In genomic region chr6:5091873-5092272, GRCm38 (mm10) we compare ENCODE assay signal across 18 mouse cellular contexts.
DNase-seq lines count a peak whose midpoint lies in the region; ATAC-seq and TF ChIP-seq lines count a peak whose summit lies in the region.
"Had no signal": no experiment of that assay in that cellular context is flagged by ENCODE, and none has a peak within 500 bp of the region (broad histone marks: within the 10 kb centered on the region; RNA-seq: fewer than 3 reads in every experiment).

No protein-coding gene starts in this region.

- peak; percentile 86 for ATAC-seq in kidney, embryonic 15.5 days (replicated peaks; ENCODE audit: low FRiP score)
- ATAC-seq in limb, embryonic 11.5 days (ENCODE audit: insufficient number of reproducible peaks, low FRiP score, low TSS enrichment, low read depth) = 0 out of 2 replicates have a peak, but pooled peaks have one; percentile 26
- no peak for ATAC-seq in intestine, embryonic 15.5 days
- ATAC-seq: forebrain, embryonic 14.5 days had no signal

- peak; percentile 36 for DNase-seq in heart, adult 11 months
- DNase-seq in heart, embryonic 10.5 days (ENCODE audit: low spot score) = no peak
- no peak for DNase-seq in kidney, postnatal 10 days
- DNase-seq in limb, embryonic 11.5 days (ENCODE audit: low spot score) = no peak
- DNase-seq: adrenal gland, postnatal 10 days; cerebellum, adult 11-12 months; cerebellum, adult 9-10 months; cerebellum, postnatal 25 days; gastrocnemius, adult 2 months; gastrocnemius, postnatal 25 days; heart, postnatal 10 days; heart, postnatal 4 days had no signal

- H3K27ac ChIP-seq in heart, embryonic 10.5 days = no peak overlapping the region
- H3K27ac ChIP-seq in kidney, embryonic 15.5 days = no peak overlapping the region
- H3K27ac ChIP-seq in bone marrow macrophage, adult 2 months (ENCODE audit: insufficient read depth, low read depth, low read length) = peak overlapping the region; percentile 86
- H3K27ac ChIP-seq in limb, embryonic 11.5 days (replicated peaks; ENCODE audit: low read depth, low read length) = no peak overlapping the region
- no peak overlapping the region for H3K27ac ChIP-seq in intestine, embryonic 15.5 days
- H3K27ac ChIP-seq: embryonic facial prominence, embryonic 13.5 days; gastrocnemius, adult 2 months; hindbrain, embryonic 14.5 days had no signal

- WGBS in heart, embryonic 10.5 days = 78% methylated on average over 7 of the region's 7 CpGs
- WGBS in kidney, embryonic 15.5 days = 45% methylated on average over 7 of the region's 7 CpGs
- 89% methylated on average over 7 of the region's 7 CpGs for WGBS in limb, embryonic 11.5 days
- 73% methylated on average over 7 of the region's 7 CpGs for WGBS in intestine, embryonic 15.5 days

- no peak overlapping the region for H3K4me2 ChIP-seq in kidney, embryonic 15.5 days
- no peak overlapping the region for H3K4me2 ChIP-seq in limb, embryonic 11.5 days (ENCODE audit: low read depth, severe bottlenecking)
- H3K4me2 ChIP-seq in intestine, embryonic 15.5 days (replicated peaks) = no peak overlapping the region
- H3K4me2 ChIP-seq: embryonic facial prominence, embryonic 13.5 days; hindbrain, embryonic 14.5 days had no signal

- TF ChIP-seq CTCF in bone marrow macrophage, adult 2 months (IDR thresholded peaks at IDR 0.05; ENCODE audit: low read depth, low read length) = no peak

- H3K27me3 ChIP-seq in heart, embryonic 10.5 days (ENCODE audit: insufficient read depth, poor library complexity, severe bottlenecking) = no peaks in the 10 kb centered on the region
- H3K27me3 ChIP-seq in kidney, embryonic 15.5 days = no peaks in the 10 kb centered on the region
- no peaks in the 10 kb centered on the region for H3K27me3 ChIP-seq in limb, embryonic 11.5 days (ENCODE audit: control insufficient read depth, insufficient read depth, low read length)
- H3K27me3 ChIP-seq in intestine, embryonic 15.5 days (replicated peaks) = no peaks in the 10 kb centered on the region
- H3K27me3 ChIP-seq: embryonic facial prominence, embryonic 13.5 days had no signal

- H3K4me1 ChIP-seq in heart, embryonic 10.5 days = peaks cover 8% of the 10 kb centered on the region
- peaks cover 16% of the 10 kb centered on the region for H3K4me1 ChIP-seq in kidney, embryonic 15.5 days
- H3K4me1 ChIP-seq in bone marrow macrophage, adult 2 months (ENCODE audit: control insufficient read depth, insufficient read depth, low read length) = peaks cover 28% of the 10 kb centered on the region
- H3K4me1 ChIP-seq in limb, embryonic 11.5 days (ENCODE audit: control insufficient read depth, insufficient read depth, low read length) = peaks cover 8% of the 10 kb centered on the region; the same call in 1 of the 2 replicates
- 0 out of 2 replicates have a peak, but pooled peaks cover 2% of the 10 kb centered on the region for H3K4me1 ChIP-seq in intestine, embryonic 15.5 days (replicated peaks)
- H3K4me1 ChIP-seq: embryonic facial prominence, embryonic 13.5 days had no signal

- no peak overlapping the region for H3K4me3 ChIP-seq in heart, embryonic 10.5 days
- no peak overlapping the region for H3K4me3 ChIP-seq in kidney, embryonic 15.5 days (replicated peaks)
- no peak overlapping the region for H3K4me3 ChIP-seq in bone marrow macrophage, adult 2 months (ENCODE audit: insufficient read depth, low read length)
- H3K4me3 ChIP-seq in limb, embryonic 11.5 days (ENCODE audit: low read depth, low read length) = no peak overlapping the region
- H3K4me3 ChIP-seq in intestine, embryonic 15.5 days (replicated peaks) = no peak overlapping the region
- H3K4me3 ChIP-seq: embryonic facial prominence, embryonic 13.5 days; gastrocnemius, adult 2 months had no signal

- TF ChIP-seq POLR2A in bone marrow macrophage, adult 2 months (IDR thresholded peaks at IDR 0.05; ENCODE audit: borderline replicate concordance, low read depth, low read length) = no peak

- H3K9ac ChIP-seq in kidney, embryonic 15.5 days = no peak overlapping the region
- H3K9ac ChIP-seq in limb, embryonic 11.5 days (ENCODE audit: low read length) = no peak overlapping the region
- H3K9ac ChIP-seq in intestine, embryonic 15.5 days = no peak overlapping the region
- H3K9ac ChIP-seq: embryonic facial prominence, embryonic 13.5 days; hindbrain, embryonic 14.5 days had no signal

- no peaks in the 10 kb centered on the region for H3K9me3 ChIP-seq in heart, embryonic 10.5 days
- H3K9me3 ChIP-seq in kidney, embryonic 15.5 days (replicated peaks) = no peaks in the 10 kb centered on the region
- no peaks in the 10 kb centered on the region for H3K9me3 ChIP-seq in limb, embryonic 11.5 days (ENCODE audit: control insufficient read depth, low read length)
- H3K9me3 ChIP-seq in intestine, embryonic 15.5 days = no peaks in the 10 kb centered on the region
- H3K9me3 ChIP-seq: embryonic facial prominence, embryonic 13.5 days had no signal

- no peaks in the 10 kb centered on the region for H3K36me3 ChIP-seq in heart, embryonic 10.5 days
- no peaks in the 10 kb centered on the region for H3K36me3 ChIP-seq in kidney, embryonic 15.5 days
- no peaks in the 10 kb centered on the region for H3K36me3 ChIP-seq in limb, embryonic 11.5 days (ENCODE audit: control insufficient read depth, insufficient read depth, low read length)
- H3K36me3 ChIP-seq in intestine, embryonic 15.5 days = no peaks in the 10 kb centered on the region
- H3K36me3 ChIP-seq: embryonic facial prominence, embryonic 13.5 days had no signal
